Mouse (Mus musculus) stomach, embryonic 14.5 days (tissue): ENCODE data around the gene Rpl36a-ps1. TPM values are rescaled to one million over a fixed set of nuclear protein-coding genes. Genes with fewer than 3 reads are reported as not detected.
"Not testable (repeated sequence)": the region's sequence is repeated elsewhere in the genome, so short reads cannot be mapped to it uniquely, and the experiment has no call there.

ENCODE experiments used
- ATAC-seq: fragments of 200-750 bp; cut with Nextera tagmentation; 2 replicates; pipeline ENCODE4 v1.8.0; 2017; ENCODE audit warnings: low read depth, moderate TSS enrichment; ENCODE audit not compliant: insufficient number of reproducible peaks, insufficient read depth, low FRiP score
- H3K27ac ChIP-seq: fragments of 300-500 bp; sonication (generic); 2 replicates; pipeline ENCODE4 v1.5.1; 2014; ENCODE audit warnings: mild to moderate bottlenecking, low read length, moderate library complexity, mixed read lengths
- H3K27me3 ChIP-seq: fragments of 300-500 bp; sonication (generic); 2 replicates; pipeline ENCODE4 v1.6.1; 2014; ENCODE audit warnings: low read length, control low read depth, mixed read lengths; ENCODE audit not compliant: control insufficient read depth, insufficient read depth
- H3K36me3 ChIP-seq: fragments of 300-500 bp; sonication (generic); 2 replicates; pipeline ENCODE4 v1.6.1; 2014; ENCODE audit warnings: mild to moderate bottlenecking, control low read depth, low read length, moderate library complexity, mixed read lengths; ENCODE audit not compliant: control insufficient read depth, insufficient read depth
- H3K4me1 ChIP-seq: fragments of 300-500 bp; sonication (generic); 2 replicates; pipeline ENCODE4 v1.6.1; 2014; ENCODE audit warnings: low read length, control low read depth, mixed read lengths; ENCODE audit not compliant: control insufficient read depth, insufficient read depth
- H3K4me2 ChIP-seq: fragments of 300-500 bp; sonication (generic); replicated peaks from 2 replicates; pipeline ENCODE4 v1.6.1; 2014; ENCODE audit warnings: low read depth, low read length, control low read depth
- H3K4me3 ChIP-seq: fragments of 300-500 bp; sonication (generic); 2 replicates; pipeline ENCODE4 v1.5.1; 2014; ENCODE audit warnings: low read depth, low read length, control low read depth
- H3K9ac ChIP-seq: fragments of 300-500 bp; sonication (generic); replicated peaks from 2 replicates; pipeline ENCODE4 v1.6.1; 2014; ENCODE audit warnings: low read depth, mild to moderate bottlenecking, control low read depth, low read length, moderate library complexity, mixed read lengths
- H3K9me3 ChIP-seq: fragments of 300-500 bp; sonication (generic); 2 replicates; pipeline ENCODE4 v1.6.1; 2016; ENCODE audit warnings: low read depth, low read length, control low read depth; ENCODE audit not compliant: control insufficient read depth
- WGBS: fragments of 180-500 bp; shearing (Covaris S2); extraction: QIAGEN DNeasy Blood & Tissue Kit; methylation state at CpG from one replicate; pipeline ENCODE4 v1.1.7; 2014; 5-methylcytosine and 5-hydroxymethylcytosine counted together
- polyA plus RNA-seq: library from polyadenylated mRNA; unstranded; fragments of >200 nt; fragmentation: Nextera tagmentation; extraction: Ambion mirVana; gene quantifications from 2 replicates; pipeline ENCODE4 v1.2.1, GENCODE M21; 2014

Rpl36a-ps1 gene
- polyA plus RNA-seq: 1.5 and 1.7 TPM in 2 replicates

- Histone ChIP-seq H3K4me1 (no peaks in the 10 kb centered on the region), H3K4me3 (no peak within 1 kb of the TSS), H3K4me2 (no peak within 1 kb of the TSS), H3K27ac (no peak within 1 kb of the TSS), H3K27me3 (no peaks in the 10 kb centered on the region), H3K9me3 (no peaks in the 10 kb centered on the region), H3K9ac (no peak within 1 kb of the TSS), H3K36me3 (no peaks in the 10 kb centered on the region)
- no peak for ATAC-seq
- WGBS: 94% methylated on average over 7 of the region's 7 CpGs
Observed at GRCm38 (mm10) chr14:98994218-98994617, at the start of gene Rpl36a-ps1. Gene Rpl36a-ps1, minus strand, starts transcription at chr14:98994318.

DNA sequence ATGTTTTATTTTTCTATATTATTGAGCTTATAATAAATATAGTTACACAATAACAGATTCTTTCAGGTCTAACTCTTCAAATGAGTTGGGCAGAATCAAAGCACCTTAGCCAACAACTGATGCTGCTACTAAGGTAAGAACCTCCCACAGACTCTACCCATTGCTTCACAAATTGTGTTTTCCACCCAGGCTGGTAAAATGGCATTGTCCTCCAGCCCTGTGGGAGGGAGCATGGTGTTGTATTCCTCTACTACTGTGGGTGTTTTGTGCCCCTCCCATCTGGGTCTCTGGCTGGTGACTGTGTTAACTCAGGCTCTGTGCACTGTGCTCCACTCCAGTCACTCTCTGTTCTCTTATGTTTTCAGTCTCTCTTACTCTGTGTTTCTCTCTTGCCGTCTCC, 49.4 kb upstream of the Rpl36a-ps1 start:
- 69% methylated on average over 1 of the region's 1 CpGs for WGBS
- H3K9ac ChIP-seq: no peak overlapping the region
- no peak overlapping the region for H3K27ac ChIP-seq
- H3K4me3 ChIP-seq: no peak overlapping the region
- peaks cover 3% of the 10 kb centered on the region for H3K36me3 ChIP-seq
- no peaks in the 10 kb centered on the region for H3K27me3 ChIP-seq
- no peak for ATAC-seq
- H3K4me1 ChIP-seq: peaks cover 7% of the 10 kb centered on the region
- no peak overlapping the region; the same call in 1 of the 2 replicates for H3K4me2 ChIP-seq
- H3K9me3 ChIP-seq: no peaks in the 10 kb centered on the region

GRCm38 (mm10) chr14:99041416-99041815, 47.3 kb upstream of the Rpl36a-ps1 start:
- H3K4me3 ChIP-seq: no peak overlapping the region
- WGBS: 68% methylated on average over 4 of the region's 4 CpGs
- H3K27ac ChIP-seq: no peak overlapping the region
- H3K4me2 ChIP-seq: no peak overlapping the region
- peaks cover 7% of the 10 kb centered on the region for H3K36me3 ChIP-seq
- H3K4me1 ChIP-seq: peaks cover 7% of the 10 kb centered on the region
- no peak overlapping the region for H3K9ac ChIP-seq
- H3K9me3 ChIP-seq: no peaks in the 10 kb centered on the region
- ATAC-seq: no peak
- no peaks in the 10 kb centered on the region for H3K27me3 ChIP-seq

- H3K27ac ChIP-seq, H3K9ac ChIP-seq, H3K4me1 ChIP-seq, H3K4me2 ChIP-seq, H3K27me3 ChIP-seq, H3K4me3 ChIP-seq, H3K9me3 ChIP-seq, ATAC-seq: not testable (repeated sequence)
- peaks cover 13% of the 10 kb centered on the region for H3K36me3 ChIP-seq
- WGBS: 74% methylated on average over 5 of the region's 5 CpGs
Observed at GRCm38 (mm10) chr14:99039308-99039707, 45.2 kb upstream of the Rpl36a-ps1 start.

DNA sequence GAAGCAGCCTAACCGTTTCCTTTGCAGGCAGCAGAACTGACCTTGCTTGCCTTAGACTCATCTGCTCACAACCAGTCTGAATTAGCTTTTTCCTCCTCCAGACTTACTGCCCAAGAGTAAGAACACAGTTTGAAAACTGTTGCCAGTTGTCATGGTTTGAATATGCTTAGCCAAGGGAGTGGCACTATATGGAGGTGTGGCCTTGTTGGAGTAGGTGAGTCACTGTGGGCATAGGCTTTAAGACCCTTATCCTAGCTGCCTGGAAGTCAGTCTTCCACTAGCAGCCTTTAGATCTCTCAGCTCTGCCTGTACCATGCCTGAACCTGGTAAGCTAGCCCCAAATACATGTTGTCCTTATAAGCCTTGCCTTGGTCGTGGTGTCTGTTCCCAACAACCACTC, 43.6 kb upstream of the Rpl36a-ps1 start:
- Histone ChIP-seq H3K27ac (no peak overlapping the region), H3K4me3 (no peak overlapping the region), H3K36me3 (peaks cover 22% of the 10 kb centered on the region), H3K9ac (no peak overlapping the region), H3K4me1 (no peaks in the 10 kb centered on the region), H3K4me2 (no peak overlapping the region), H3K27me3 (no peaks in the 10 kb centered on the region), H3K9me3 (no peaks in the 10 kb centered on the region)
- peak; percentile 72; the same call in 1 of the 2 replicates for ATAC-seq
- 71% methylated on average over 2 of the region's 2 CpGs for WGBS

GRCm38 (mm10) chr14:99036039-99036438, 41.9 kb upstream of the Rpl36a-ps1 start:
- WGBS: 77% methylated on average over 4 of the region's 4 CpGs
- H3K4me3 ChIP-seq: no peak overlapping the region
- H3K27ac ChIP-seq: no peak overlapping the region
- no peaks in the 10 kb centered on the region for H3K9me3 ChIP-seq
- no peak overlapping the region for H3K4me2 ChIP-seq
- no peak overlapping the region for H3K9ac ChIP-seq
- peaks cover 26% of the 10 kb centered on the region for H3K36me3 ChIP-seq
- H3K4me1 ChIP-seq: no peaks in the 10 kb centered on the region
- H3K27me3 ChIP-seq: no peaks in the 10 kb centered on the region
- ATAC-seq: no peak

DNA sequence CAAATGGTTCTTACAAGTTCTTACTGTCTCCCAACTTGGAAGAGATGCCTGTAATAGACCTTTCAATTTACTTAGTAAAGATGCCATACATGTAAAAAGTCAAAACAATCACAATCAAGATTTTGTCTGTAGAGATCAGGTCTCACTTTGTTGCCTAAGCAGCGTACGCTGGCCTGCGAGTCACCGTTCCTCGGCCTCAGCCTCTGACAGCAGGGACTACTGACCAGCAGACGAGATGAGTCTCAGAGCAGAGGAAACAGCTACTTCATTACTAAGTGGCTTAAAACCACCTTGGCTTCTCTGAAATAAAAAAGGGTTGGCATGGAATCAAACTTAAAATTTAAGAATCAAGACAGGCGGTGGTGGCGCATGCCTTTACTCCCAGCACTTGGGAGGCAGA, 40.7 kb upstream of the Rpl36a-ps1 start:
- H3K9me3 ChIP-seq, H3K9ac ChIP-seq, H3K27me3 ChIP-seq, H3K4me3 ChIP-seq, H3K4me2 ChIP-seq, ATAC-seq, H3K4me1 ChIP-seq, H3K27ac ChIP-seq: not testable (repeated sequence)
- WGBS: 92% methylated on average over 8 of the region's 8 CpGs
- H3K36me3 ChIP-seq: peaks cover 26% of the 10 kb centered on the region

DNA sequence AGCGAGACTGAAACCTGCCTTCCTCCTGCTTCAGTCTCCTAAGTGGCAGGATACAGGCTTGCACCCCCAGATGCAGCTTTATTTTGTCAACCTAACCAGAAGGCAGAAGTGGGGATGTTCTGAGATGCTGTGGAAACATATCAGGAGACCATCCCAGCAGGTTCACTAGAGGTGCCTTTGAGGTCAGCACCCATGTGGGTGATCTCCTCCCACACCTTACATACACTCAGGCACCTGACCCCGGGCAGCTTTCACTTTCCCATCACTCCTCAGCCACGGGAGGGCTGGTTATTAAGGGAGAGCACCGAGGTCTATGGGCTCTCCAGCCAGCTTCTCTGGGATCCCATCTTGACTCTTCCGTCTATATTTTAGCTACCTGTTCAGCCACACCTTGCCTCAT, 38.5 kb upstream of the Rpl36a-ps1 start:
- H3K9ac ChIP-seq: no peak overlapping the region
- no peak overlapping the region for H3K4me3 ChIP-seq
- H3K9me3 ChIP-seq: no peaks in the 10 kb centered on the region
- H3K27ac ChIP-seq: no peak overlapping the region
- H3K27me3 ChIP-seq: no peaks in the 10 kb centered on the region
- peaks cover 20% of the 10 kb centered on the region for H3K36me3 ChIP-seq
- no peak for ATAC-seq
- WGBS: 84% methylated on average over 5 of the region's 5 CpGs
- H3K4me2 ChIP-seq: no peak overlapping the region
- no peaks in the 10 kb centered on the region for H3K4me1 ChIP-seq

DNA sequence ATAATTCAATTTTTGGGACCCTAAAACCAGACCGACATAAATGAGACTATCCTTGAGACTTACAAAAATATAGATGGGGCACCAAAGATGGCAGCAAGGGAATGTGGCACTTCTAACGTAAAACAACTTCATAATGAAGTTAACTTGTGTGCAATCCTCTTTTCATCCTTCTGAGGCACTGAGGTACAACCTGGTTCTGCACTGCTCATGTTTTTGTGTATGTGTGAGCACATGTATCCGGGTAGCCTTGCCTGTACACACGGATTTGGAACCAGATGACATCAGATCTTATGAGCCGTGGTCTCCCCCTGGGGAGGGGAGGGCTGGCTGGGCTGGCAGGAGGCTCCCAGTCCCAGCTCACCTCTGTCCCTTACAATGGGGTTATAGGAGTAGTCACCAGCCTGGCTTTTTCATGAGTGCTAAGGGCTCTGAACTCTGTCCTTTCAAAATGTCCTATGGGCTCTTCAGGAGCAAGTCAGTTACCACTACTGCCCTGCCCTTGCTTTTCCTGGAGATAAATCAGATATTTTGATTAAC, 37.3 kb upstream of the Rpl36a-ps1 start:
- peak; percentile 39; the same call in 1 of the 2 replicates for ATAC-seq
- H3K27me3 ChIP-seq: no peaks in the 10 kb centered on the region
- H3K27ac ChIP-seq: no peak overlapping the region
- WGBS: 90% methylated on average over 5 of the region's 5 CpGs
- no peaks in the 10 kb centered on the region for H3K9me3 ChIP-seq
- peaks cover 20% of the 10 kb centered on the region for H3K36me3 ChIP-seq
- H3K9ac ChIP-seq: no peak overlapping the region
- H3K4me1 ChIP-seq: no peaks in the 10 kb centered on the region
- H3K4me2 ChIP-seq: no peak overlapping the region
- no peak overlapping the region for H3K4me3 ChIP-seq
